ENCODE assay signal across 22 mouse cellular contexts in genomic region chr1:68839352-68839751, GRCm38 (mm10).
A peak's percentile ranks its signal among the peaks of the same experiment; 100 is the strongest.
DNase-seq lines count a peak whose midpoint lies in the region; ATAC-seq and TF ChIP-seq lines count a peak whose summit lies in the region.
"Had no signal": no experiment of that assay in that cellular context is flagged by ENCODE, and none has a peak within 500 bp of the region (broad histone marks: within the 10 kb centered on the region; RNA-seq: fewer than 3 reads in every experiment).

No protein-coding gene starts in this region.

- no peaks in the 10 kb centered on the region for H3K9me3 ChIP-seq in hindbrain, embryonic 16.5 days (ENCODE audit: control insufficient read depth, low read length)
- no peaks in the 10 kb centered on the region for H3K9me3 ChIP-seq in hindbrain, embryonic 12.5 days (replicated peaks)
- no peaks in the 10 kb centered on the region for H3K9me3 ChIP-seq in forebrain, postnatal 0 days (ENCODE audit: low read length)
- H3K9me3 ChIP-seq: embryonic facial prominence, embryonic 12.5 days; G1E; heart, embryonic 13.5 days had no signal

- ATAC-seq in hindbrain, embryonic 16.5 days = peak; percentile 52
- no peak for ATAC-seq in hindbrain, embryonic 12.5 days (ENCODE audit: low FRiP score)
- ATAC-seq in forebrain, postnatal 0 days = peak; percentile 36; the same call in 1 of the 2 replicates
- ATAC-seq: CD4-positive, CD25-positive, alpha-beta regulatory T cell, adult 4 months; inflammation-experienced regulatory T-cells, adult 6 months; intestine, postnatal 0 days had no signal

- no peaks in the 10 kb centered on the region for H3K27me3 ChIP-seq in hindbrain, embryonic 16.5 days (replicated peaks; ENCODE audit: control insufficient read depth, insufficient read depth, low read length)
- H3K27me3 ChIP-seq in hindbrain, embryonic 12.5 days = no peaks in the 10 kb centered on the region
- no peaks in the 10 kb centered on the region for H3K27me3 ChIP-seq in forebrain, postnatal 0 days (ENCODE audit: insufficient read depth, low read length)
- H3K27me3 ChIP-seq in kidney, adult 2 months (replicated peaks; ENCODE audit: control insufficient read depth, insufficient read depth, low read length) = no peaks in the 10 kb centered on the region
- H3K27me3 ChIP-seq: embryonic facial prominence, embryonic 12.5 days; heart, embryonic 13.5 days had no signal

- H3K4me3 ChIP-seq in hindbrain, embryonic 16.5 days (ENCODE audit: low read length) = no peak overlapping the region
- H3K4me3 ChIP-seq in hindbrain, embryonic 12.5 days = no peak overlapping the region
- no peak overlapping the region for H3K4me3 ChIP-seq in forebrain, postnatal 0 days (ENCODE audit: low read depth, low read length)
- no peak overlapping the region for H3K4me3 ChIP-seq in kidney, adult 2 months (ENCODE audit: insufficient read depth, low read depth, low read length)
- H3K4me3 ChIP-seq: embryonic facial prominence, embryonic 12.5 days; heart, embryonic 13.5 days had no signal

- no peak overlapping the region for H3K4me2 ChIP-seq in hindbrain, embryonic 16.5 days (ENCODE audit: low read length)
- H3K4me2 ChIP-seq in hindbrain, embryonic 12.5 days (replicated peaks) = no peak overlapping the region
- no peak overlapping the region for H3K4me2 ChIP-seq in forebrain, postnatal 0 days (ENCODE audit: low read depth)
- H3K4me2 ChIP-seq: embryonic facial prominence, embryonic 12.5 days; heart, embryonic 13.5 days; hindbrain, embryonic 14.5 days had no signal

- H3K9ac ChIP-seq in hindbrain, embryonic 16.5 days (ENCODE audit: low read depth, low read length) = no peak overlapping the region
- no peak overlapping the region for H3K9ac ChIP-seq in hindbrain, embryonic 12.5 days
- no peak overlapping the region for H3K9ac ChIP-seq in forebrain, postnatal 0 days
- H3K9ac ChIP-seq: embryonic facial prominence, embryonic 12.5 days; heart, embryonic 13.5 days; hindbrain, embryonic 14.5 days had no signal

- H3K27ac ChIP-seq in hindbrain, embryonic 16.5 days (ENCODE audit: low read depth, low read length) = no peak overlapping the region
- H3K27ac ChIP-seq in hindbrain, embryonic 12.5 days = no peak overlapping the region
- no peak overlapping the region for H3K27ac ChIP-seq in forebrain, postnatal 0 days (ENCODE audit: low read depth, low read length)
- no peak overlapping the region for H3K27ac ChIP-seq in kidney, adult 2 months (ENCODE audit: insufficient read depth, low read depth, low read length)
- H3K27ac ChIP-seq: embryonic facial prominence, embryonic 12.5 days; heart, embryonic 13.5 days; hindbrain, embryonic 14.5 days had no signal

- peak; percentile 72 to 73 for DNase-seq in cerebellum, postnatal 10 days
- no peak for DNase-seq in cerebellum, adult 9-10 months
- peak; percentile 87 for DNase-seq in brain, embryonic 14.5 days (ENCODE audit: low read depth)
- DNase-seq in forebrain, postnatal 0 days = no peak
- no peak for DNase-seq in kidney, adult 2 months
- DNase-seq in kidney, adult 8-10 months = no peak
- DNase-seq: adrenal gland, adult 8-10 months; B cell, adult 2 months; cerebellum, adult 11-12 months; cerebellum, adult 9-11 months; gastrocnemius, postnatal 36 days; heart, adult 11 months; heart, postnatal 4 days had no signal

- TF ChIP-seq CTCF in brain, embryonic 14.5 days (IDR thresholded peaks at IDR 0.05; ENCODE audit: borderline replicate concordance, extremely low read depth, insufficient read depth, insufficient read length) = no peak
- no peak for TF ChIP-seq CTCF in forebrain, postnatal 0 days (IDR thresholded peaks at IDR 0.05; ENCODE audit: low read depth)
- TF ChIP-seq CTCF in kidney, adult 2 months (conservative IDR thresholded peaks at IDR 0.05; ENCODE audit: insufficient read depth, insufficient read length, low read depth, low read length) = no peak

- no peaks in the 10 kb centered on the region for H3K36me3 ChIP-seq in hindbrain, embryonic 16.5 days (ENCODE audit: control insufficient read depth, insufficient read depth, low read length)
- no peaks in the 10 kb centered on the region for H3K36me3 ChIP-seq in hindbrain, embryonic 12.5 days
- H3K36me3 ChIP-seq in forebrain, postnatal 0 days (ENCODE audit: insufficient read depth) = no peaks in the 10 kb centered on the region
- H3K36me3 ChIP-seq in kidney, adult 2 months (ENCODE audit: control insufficient read depth, insufficient read depth, low read length) = no peaks in the 10 kb centered on the region
- H3K36me3 ChIP-seq: embryonic facial prominence, embryonic 12.5 days; G1E; heart, embryonic 13.5 days had no signal

- H3K4me1 ChIP-seq in hindbrain, embryonic 16.5 days (ENCODE audit: control insufficient read depth, insufficient read depth, low read depth, low read length) = no peaks in the 10 kb centered on the region
- H3K4me1 ChIP-seq in hindbrain, embryonic 12.5 days = no peaks in the 10 kb centered on the region
- H3K4me1 ChIP-seq in forebrain, postnatal 0 days (ENCODE audit: insufficient read depth) = no peaks in the 10 kb centered on the region
- no peaks in the 10 kb centered on the region for H3K4me1 ChIP-seq in kidney, adult 2 months (ENCODE audit: control insufficient read depth, insufficient read depth, low read length)
- H3K4me1 ChIP-seq: embryonic facial prominence, embryonic 12.5 days; heart, embryonic 13.5 days had no signal

- 46% methylated on average over 4 of the region's 4 CpGs for WGBS in hindbrain, embryonic 16.5 days
- WGBS in hindbrain, embryonic 12.5 days = 63% methylated on average over 4 of the region's 4 CpGs
- WGBS in forebrain, postnatal 0 days = 28% methylated on average over 4 of the region's 4 CpGs
- WGBS in kidney, adult 2 months = 70% methylated on average over 4 of the region's 4 CpGs

- no peak for TF ChIP-seq POLR2A in brain, embryonic 14.5 days (IDR thresholded peaks at IDR 0.05; ENCODE audit: borderline replicate concordance, extremely low read depth, insufficient read depth, insufficient read length, poor library complexity, severe bottlenecking)
- TF ChIP-seq POLR2A in kidney, adult 2 months (IDR thresholded peaks at IDR 0.05; ENCODE audit: low read depth, low read length) = no peak

Comparison
In these comparisons a context has a peak if more than half of its experiments do, and no peak if none do; other contexts are left out.
1. DNase-seq: peak in cerebellum, postnatal 10 days (2 of 2) and brain, embryonic 14.5 days (single experiment); none in cerebellum, adult 9-10 months (single experiment), forebrain, postnatal 0 days (single experiment), kidney, adult 2 months (single experiment) and kidney, adult 8-10 months (0 of 2).